Mouse (Mus musculus) left cerebral cortex, postnatal 10 days (tissue): ENCODE measurements around the gene Sppl3. TPM values are rescaled to one million over a fixed set of nuclear protein-coding genes. Genes with fewer than 3 reads are reported as not detected.

ENCODE experiments used
- DNase-seq, 2 experiments: peaks; one replicate each; pipeline ENCODE4 v3.0.0; 2021 to 2022; ENCODE audit warnings: low spot score in 2 of 2, mixed read lengths in 1 of 2; ENCODE audit errors: extremely low spot score in 1 of 2
- intact Hi-C: fragments of 180-260 bp; cut with DNase I; formaldehyde crosslinking; loops from one replicate; pipeline ENCODE4 v1.15.1; 2025
- total RNA-seq, 2 experiments: library from RNA; stranded (reverse); gene quantifications; 2 replicates each; pipeline ENCODE4 v1.2.3; 2021

Gene Sppl3
- total RNA-seq, 2 experiments from 2014 or later: 112 to 115 TPM

DNA sequence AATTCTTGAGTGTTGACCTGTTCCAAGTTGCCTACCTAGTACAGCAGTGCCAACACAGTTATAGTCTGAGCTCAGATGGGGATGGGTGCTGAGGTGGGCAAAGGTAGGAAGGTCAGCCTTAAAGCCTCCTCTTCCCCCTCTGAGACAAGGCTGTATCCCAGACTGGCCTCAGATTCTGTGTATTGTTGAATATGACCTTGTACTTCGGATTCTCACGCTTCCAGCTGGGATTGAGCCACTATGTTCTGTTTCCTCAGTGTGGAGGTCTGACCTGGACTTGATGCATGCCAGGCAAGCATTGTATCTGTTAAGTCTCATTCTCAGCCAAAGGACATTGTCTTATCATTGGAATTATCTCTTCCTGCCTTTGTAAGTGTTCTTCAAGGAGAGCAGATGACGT is 16.2 kb downstream of the Sppl3 start:
- no peak for DNase-seq
- intact Hi-C loops: no loop called here

DNA sequence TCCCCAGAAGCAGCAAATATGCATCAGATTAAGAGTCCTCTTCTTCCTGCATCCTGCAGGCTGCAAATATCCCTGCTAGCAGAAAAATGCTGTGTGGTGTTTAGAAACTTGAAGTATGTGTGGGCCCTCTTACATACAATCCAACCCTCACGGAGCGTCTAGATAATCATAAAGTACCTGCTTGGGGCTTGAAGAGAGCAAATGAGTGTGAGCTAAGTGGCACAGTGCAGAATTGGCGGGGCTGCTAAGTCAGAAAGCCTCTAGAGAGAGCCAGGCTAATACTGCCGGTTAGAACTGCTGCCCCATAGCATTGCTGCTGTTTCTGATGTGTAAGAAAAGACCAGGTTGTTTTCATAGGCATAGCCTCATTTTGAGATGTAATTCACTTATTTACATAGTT is 18.0 kb downstream of the Sppl3 start:
- no peak for DNase-seq
- intact Hi-C loops: no loop called here

DNA sequence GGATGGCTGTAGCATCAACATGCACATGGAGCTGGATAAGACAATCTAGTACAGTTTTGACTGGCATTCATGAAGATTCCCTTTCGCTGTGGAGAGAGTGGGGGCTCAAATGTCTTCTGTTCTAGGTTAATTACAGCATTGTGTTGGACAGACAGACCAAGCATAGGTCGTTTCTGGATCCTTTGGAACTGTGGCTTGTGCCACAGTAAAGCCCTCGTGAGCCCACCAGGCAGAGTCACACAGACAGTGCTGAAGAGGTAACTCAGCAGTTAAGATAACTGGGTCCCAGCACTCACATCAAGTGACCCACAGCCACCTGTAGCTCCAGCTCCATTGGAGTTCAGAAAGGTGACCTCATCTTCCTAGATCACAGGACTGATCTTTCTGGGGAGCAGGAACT is 18.6 kb downstream of the Sppl3 start:
- no peak for DNase-seq
- intact Hi-C loops: no loop called here

DNA sequence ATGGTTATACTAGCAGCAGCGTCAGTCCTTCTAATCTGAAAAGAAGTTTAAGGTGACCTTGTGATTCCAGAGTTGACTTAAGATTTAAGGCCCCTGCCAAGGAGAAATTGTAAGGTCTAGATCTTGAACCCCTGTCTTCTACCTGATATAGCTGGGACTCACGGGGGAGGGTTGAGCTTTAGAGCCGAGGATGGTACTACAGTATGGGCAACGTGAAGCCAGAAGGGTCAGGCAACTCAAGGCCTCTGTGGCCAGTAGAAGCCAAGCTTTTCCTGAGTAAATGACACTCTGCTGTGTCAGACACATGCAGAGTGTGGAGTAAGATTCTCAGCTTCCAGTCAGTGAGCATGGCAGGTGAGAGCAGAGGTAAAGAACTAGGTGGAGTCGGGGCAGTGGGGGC is 20.6 kb downstream of the Sppl3 start:
- intact Hi-C loops: no loop called here
- no peak for DNase-seq

DNA sequence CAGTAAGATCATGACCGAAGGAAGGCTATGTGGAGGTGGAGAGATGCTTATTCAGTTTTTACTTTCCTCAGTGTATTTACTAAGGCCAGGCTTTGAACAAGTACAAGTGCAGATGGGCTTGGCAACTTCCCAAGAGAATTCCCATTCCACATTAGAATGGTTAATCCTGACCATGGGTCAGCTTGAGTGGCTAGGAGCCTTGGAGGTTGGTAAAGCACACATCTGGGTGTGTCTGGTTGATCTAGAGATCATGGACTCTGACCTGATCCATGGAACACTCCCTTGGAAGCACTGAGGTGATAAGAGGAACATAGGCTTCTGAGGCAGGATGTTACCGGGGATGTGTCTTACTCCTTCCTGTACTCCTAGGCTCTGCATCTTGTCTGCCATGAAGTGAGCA is 21.7 kb downstream of the Sppl3 start:
- intact Hi-C loops: no loop called here
- no peak for DNase-seq

DNA sequence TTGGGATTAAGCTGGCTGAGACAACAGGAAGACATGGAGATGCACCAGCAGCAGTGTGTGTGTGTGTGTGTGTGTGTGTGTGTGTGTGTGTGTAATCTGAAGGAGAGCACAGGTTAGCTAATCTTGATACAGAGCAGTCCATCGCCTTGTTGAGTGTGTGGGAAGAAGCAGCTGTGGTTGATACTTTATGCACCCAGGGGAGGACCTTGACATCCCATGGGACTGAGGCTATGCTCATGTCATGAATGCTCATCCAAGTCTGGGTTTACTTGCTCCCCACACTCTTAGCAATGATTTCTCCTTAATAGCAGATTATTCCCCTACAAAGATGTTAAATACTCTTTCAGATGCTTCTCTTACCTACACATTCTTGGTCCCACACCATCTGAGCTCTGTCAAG is 24.3 kb downstream of the Sppl3 start:
- no peak for DNase-seq
- intact Hi-C loops: no loop called here

DNA sequence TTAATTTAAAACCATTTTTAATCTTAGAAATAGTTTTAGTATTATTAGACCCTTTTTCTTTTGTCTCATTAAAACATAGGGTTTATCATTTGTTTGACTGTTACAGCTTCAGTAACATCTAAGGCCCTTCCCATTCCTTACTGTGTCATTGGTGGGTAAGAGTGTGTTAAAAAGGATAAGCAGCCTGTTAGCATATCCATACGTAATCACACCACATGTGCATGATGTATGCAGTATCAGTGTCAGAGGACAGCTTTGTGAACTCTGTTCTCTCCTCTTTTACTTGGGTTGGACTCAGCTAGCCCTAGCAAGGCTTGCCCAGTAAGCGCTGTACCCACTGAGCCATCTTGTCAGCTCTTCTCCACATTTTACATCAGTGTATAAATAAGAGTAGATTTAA is 26.2 kb downstream of the Sppl3 start:
- DNase-seq: no peak
- intact Hi-C loops: no loop called here

DNA sequence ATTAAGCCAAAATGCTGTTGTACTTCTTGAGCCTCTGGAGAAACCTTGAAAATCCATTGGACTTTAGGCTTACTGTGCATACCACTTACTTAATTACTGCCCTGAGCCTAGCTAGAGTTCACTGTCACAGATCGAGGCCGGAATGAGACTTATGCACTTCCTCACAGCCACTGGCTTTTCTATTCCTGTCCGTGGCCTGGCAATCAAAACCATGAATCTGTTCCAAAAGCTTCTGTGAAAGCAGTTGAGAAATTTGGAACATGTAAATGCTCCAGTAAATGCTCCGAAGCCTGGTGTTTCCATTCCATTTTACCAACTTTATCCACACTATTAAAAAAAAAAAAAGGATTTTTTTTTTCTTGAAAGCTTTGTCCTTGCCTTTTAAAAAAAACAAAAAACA is 29.8 kb downstream of the Sppl3 start:
- intact Hi-C loops: no loop called here
- no peak for DNase-seq

DNA sequence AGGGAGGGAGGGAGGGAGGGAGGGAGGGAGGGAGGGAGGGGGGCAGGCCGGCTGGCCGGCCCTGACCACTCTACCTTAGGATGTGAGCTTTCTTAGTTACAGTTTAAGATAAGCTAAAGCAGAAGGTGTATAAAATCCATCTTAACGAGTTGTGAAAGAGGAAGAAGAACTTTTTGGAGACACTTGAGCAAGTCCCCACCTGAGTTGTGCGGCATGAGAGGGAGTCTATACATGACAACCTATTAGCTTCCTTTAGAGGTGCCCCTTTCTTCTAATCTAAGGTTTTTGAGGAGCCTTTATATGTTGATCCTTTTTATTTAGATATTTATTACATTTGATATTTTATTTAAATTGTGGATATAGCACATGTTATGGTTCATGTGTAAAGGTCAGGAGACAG is 32.7 kb downstream of the Sppl3 start:
- intact Hi-C loops: no loop called here
- no peak for DNase-seq

DNA sequence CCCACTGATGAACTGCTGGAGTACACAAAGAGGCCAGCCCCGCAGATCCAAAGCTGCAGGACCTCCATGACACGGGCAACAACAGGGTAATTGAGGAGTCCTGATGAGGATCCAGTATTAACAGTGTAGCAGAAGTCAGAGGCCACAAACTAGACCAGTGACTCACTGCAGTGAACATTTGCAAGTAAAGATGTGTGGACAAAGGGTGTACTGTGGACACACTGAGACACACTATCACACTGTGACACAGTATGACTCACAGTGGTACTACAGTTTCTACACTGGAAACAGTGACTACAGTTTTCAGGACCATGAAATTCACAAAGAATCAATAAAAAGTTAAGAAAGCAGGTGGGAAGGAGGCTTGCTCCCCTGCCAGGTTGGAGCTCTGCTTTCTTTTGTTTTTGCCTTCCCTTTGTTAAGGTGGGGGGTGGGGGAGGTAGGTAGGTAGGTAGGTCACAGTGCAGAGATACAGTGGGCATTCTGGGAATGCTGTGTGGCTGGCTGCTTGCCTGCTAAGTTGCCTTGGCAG is 34.3 kb downstream of the Sppl3 start:
- intact Hi-C loops: no loop called here
- no peak for DNase-seq

DNA sequence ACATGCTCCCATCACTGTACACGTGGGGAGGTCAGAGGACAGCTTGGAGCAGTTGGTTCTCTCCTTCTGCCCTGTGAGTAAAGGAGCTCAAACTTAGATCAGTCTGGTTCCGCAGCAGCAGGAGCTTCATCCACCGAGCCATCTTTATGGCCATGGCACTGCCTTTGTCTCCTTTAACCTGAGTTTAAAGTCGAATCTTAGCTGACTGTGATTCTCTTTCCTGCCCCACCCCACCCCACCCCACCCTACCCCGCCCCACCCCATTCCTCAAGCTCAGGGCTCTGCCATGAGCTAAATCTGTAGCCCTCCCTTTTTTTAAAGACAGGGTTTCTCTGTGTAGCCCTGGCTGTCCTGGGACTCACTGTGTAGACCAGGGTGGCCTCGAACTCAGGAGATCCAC is 38.8 kb downstream of the Sppl3 start:
- intact Hi-C loops: no loop called here
- DNase-seq: no peak

DNA sequence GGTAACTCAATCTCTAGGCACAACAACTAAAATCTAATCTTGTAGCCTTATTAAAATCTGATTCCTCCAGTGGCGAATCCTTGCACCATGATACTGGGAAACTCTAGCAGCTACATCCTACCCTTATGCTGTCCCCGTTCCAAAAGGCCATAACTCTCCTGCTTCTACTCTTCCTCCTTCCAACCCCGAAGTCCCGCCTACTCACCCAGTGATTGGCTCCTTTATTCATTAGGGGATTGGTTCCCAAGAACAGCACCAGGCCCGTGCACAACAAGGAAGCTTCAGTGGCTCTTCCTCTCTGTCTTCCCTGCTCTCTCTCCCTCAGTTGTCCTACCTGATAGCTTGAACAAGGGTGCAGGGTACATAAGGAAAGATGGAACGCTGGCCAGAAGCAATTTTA is 39.8 kb downstream of the Sppl3 start:
- DNase-seq: no peak
- intact Hi-C loops: no loop called here

DNA sequence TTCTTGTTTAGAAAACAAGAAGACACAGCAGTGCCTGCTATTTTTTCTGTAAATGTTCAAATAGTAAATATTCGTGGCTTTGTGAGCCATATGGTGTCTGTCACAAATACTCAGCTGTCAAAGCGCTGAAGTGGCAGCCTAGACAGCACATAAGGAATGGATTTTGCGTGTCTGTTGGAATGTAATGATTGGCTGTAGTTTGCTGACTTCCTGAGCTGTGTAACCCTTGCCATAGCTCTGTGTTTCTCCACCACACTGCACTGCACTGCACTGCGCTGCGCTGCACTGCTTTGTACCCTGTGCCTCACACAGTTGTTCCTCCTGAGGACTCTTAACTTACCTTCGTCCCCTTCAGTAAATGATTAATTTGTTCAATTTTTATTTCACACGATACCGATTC is 41.6 kb downstream of the Sppl3 start:
- intact Hi-C loops: no loop called here
- DNase-seq: no peak

DNA sequence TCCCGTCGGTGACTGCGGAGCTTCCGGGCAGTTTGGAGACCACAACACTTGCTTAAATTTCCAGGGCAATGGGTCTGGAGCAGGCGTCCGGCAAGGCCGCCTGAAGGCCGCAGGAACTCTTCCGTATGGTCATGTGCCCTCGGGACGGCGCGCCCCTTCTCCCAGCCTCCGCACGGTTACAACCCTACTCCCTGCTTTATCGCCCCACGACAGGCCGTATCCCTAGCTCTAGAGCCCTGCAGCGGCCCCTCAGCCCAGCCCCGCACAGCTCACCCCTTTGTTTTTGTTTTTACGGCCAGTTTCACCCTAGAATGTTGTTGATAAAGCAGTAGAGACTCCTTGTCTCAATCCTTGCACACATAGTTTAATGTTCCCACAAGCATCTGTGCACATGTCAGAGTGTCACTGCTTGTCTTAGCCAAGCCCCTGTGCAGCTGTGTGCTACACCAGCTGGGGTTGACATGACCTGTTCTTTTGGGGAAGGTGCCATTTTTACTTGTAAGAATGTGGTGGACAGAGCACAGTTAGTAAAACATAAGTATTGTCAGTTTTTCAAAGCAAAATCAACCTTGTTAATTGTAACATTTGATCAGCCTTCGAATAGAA is 43.0 kb downstream of the Sppl3 start:
- no peak for DNase-seq
- intact Hi-C loops: no loop called here

DNA sequence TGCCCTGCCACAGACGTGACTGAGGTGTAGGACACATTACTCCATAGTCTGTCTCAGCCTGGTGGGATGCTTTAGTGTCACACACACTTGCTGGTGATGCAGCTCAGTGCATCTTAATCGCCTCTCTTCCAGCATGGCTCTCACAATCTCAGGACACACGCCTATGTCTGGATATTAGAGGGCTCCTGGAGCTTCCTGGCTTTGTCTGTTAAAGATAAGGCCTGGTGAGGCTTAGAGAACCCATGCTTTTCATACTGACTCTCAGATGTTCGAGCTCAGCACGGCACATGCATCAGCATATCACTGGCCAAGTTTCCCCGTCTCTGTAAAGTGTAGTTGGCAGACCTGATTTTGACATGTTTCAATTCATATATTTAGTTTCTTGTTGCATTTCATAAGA is 44.5 kb downstream of the Sppl3 start:
- no peak for DNase-seq
- intact Hi-C loops: no loop called here

DNA sequence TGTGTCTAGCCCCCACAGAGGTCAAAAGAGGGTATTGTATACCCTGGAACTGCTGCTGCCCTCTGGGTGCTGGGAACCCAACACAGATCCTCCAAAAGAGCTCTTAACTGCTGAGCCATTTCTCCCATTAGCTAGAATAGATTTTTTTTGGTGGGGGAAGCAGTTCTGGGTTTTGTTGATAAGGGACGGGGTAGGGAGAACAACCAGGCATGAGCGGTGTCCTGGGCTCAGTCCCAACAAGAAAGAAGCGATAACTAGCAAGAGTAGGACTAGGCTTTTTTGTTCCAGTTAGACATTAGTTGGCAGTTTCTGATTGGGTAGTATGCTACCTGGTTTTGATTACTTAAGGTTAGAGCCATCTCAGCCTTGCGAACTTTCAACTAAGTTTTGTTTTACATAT is 46.2 kb downstream of the Sppl3 start:
- intact Hi-C loops: no loop called here
- DNase-seq: no peak

DNA sequence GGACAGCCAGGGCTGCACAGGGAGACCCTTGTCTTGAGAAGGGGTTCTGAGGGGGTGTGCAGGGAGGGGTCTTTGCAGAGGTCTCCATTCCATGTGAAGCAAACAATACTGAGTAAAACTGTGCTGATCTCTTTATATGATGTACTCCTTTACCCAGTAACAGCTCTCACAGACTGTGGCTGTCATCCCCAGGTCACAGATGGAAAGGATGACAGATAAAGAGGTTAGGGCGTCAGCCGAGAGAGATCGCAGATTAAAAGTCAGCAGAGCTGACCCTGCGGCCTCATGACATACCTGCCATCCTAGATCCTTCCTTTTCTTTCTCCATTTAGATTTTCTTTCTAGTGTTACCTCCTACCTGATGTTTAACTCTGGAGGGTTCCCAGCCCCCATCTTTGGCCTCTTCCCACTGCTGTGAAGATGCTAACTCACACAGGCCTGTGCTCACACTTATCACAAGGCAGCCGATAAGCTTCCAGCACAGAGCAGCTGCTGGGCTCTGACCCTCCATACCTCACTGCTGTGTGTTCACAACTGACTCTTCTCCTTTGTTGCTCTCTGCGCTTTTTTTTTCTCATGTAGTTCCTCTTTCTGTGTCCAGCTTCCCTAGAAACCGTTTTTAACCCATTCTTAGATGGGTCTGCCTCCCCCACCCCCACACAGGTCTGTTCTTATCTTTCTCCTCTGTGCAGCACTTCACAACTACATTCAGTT is 47.8 kb downstream of the Sppl3 start:
- no peak for DNase-seq
- intact Hi-C loops: no loop called here

DNA sequence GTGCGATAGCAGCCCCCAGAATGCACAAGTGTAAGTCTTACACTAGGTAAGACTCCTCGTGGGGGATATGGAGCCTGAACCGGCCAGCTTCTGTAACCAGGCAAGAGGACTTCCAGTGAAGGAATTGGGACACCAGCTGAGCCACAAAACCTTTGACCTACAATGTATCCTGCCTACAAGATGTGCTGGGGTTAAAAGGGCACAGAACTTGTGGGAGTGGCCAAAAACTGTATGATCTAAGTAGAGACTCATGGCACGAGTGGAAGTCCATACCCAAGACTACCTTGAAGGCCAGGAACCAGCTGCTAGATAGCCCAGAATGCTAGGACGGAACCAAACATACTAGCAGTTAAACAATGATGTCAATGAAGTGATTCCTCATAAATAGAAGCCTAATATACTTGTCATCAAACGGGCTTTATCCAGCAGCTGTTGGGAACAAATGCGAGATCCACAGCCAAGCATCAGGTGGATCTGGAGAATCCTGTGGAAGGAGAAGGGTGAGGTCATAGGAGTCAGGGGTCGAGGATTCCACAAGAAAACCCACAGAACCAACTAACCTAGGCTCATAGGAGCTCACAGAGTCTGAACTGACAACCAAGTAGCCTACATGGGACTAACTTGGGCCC is 49.2 kb downstream of the Sppl3 start:
- DNase-seq: no peak
- intact Hi-C loops: no loop called here

DNA sequence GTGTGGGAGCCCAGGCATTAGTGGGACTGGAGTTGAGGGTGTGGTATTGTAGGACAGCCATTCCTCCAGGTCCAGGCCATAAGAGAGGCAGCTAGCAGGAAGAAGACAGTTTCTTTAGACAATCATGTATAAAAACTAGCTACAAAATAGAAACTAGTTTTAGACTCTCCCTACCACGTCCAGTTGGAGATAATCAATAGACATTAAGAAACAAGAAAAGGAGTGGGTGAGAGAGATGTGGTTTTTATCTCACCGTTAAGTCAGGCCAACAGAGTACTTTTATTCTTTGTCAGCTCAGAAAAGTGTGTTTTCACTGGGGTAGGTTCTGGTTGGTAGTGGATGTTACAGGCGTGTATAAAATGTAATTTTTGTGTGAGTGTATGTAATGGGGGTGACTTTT is 50.0 kb downstream of the Sppl3 start:
- intact Hi-C loops: no loop called here
- no peak for DNase-seq

DNA sequence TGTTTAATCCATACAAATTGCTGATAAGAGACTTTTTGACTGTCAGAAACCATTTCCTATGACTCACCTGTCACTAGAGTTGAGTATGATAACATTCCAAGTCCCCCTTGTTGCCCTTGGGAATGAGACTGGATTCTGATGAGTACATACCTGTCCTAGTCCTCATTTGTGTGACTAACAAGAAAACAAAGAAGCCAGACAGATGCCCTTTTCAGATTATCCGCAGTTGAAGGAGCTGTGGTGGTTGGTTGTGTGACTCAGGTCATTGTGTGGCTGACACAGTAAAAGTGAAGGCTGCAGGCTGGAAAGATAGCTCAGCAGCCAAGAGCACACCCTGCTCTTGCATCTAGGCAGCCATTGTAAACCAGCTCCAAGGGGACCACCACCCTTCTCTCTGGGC is 51.6 kb downstream of the Sppl3 start:
- intact Hi-C loops: no loop called here
- no peak for DNase-seq
